Mouse (Mus musculus): ENCODE data around the gene St7. TPM values are rescaled to one million over a fixed set of nuclear protein-coding genes. Genes with fewer than 3 reads are reported as not detected.

The St7 gene
- polyA plus RNA-seq, 1 experiment from 2014 or later, result 19.7 TPM

DNA sequence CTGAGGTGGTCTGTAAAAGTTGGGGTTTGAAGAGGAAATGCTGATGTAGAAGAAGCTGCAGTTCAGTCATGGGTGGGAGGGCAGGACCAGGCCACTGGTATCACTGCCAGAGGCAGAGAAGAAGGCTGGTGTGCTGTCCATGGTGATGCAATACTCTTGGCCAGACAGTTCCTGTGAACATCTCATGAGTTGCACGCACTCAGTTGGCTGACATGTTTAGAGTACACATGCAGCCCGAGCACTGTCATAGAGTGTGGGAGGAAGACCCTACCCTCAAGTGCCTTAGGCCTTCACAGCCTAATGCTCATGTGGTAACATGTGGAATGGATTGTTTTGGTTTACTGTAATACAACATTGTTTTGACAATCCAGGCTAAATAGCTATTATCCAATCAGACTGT, 238.5 kb downstream of the St7 start:
- no peak overlapping the region for H3K4me3 ChIP-seq
- DNase-seq (ENCODE audit: low spot score), result no peak
- no peak overlapping the region for H3K27ac ChIP-seq
- H3K4me1 ChIP-seq, result peaks cover 20% of the 10 kb centered on the region
- H3K36me3 ChIP-seq, result peaks cover 8% of the 10 kb centered on the region; the same call in 1 of the 2 replicates
- 93% methylated on average over 2 of the region's 2 CpGs for WGBS
- no peaks in the 10 kb centered on the region for H3K9me3 ChIP-seq (replicated peaks)
- no peaks in the 10 kb centered on the region for H3K27me3 ChIP-seq (ENCODE audit: low read depth, poor library complexity, severe bottlenecking)

DNA sequence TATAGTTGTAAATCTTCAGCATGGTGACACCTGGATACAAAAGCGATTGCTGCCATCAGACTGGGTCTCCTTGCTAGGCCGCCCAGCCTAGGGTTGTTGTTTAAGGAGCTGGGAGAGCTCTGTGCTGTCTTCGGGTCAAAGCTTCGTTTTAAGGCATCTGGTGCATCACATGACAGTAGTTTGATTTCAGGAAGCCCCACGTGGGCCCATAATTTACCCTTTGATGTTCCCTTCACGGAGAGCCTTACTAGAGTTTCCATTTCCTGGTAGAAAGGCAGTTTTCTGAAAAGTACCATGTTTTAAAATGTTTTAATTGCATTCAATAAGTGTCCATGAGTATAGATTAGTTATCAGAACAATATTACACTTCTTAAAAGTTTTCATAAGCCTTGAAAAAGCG, 239.1 kb downstream of the St7 start:
- DNase-seq (ENCODE audit: low spot score), result no peak
- peaks cover 8% of the 10 kb centered on the region; the same call in 1 of the 2 replicates for H3K36me3 ChIP-seq
- no peaks in the 10 kb centered on the region for H3K27me3 ChIP-seq (ENCODE audit: low read depth, poor library complexity, severe bottlenecking)
- H3K27ac ChIP-seq, result no peak overlapping the region
- no peaks in the 10 kb centered on the region for H3K9me3 ChIP-seq (replicated peaks)
- H3K4me1 ChIP-seq, result peaks cover 16% of the 10 kb centered on the region
- H3K4me3 ChIP-seq, result no peak overlapping the region
- WGBS, result 70% methylated on average over 7 of the region's 7 CpGs

DNA sequence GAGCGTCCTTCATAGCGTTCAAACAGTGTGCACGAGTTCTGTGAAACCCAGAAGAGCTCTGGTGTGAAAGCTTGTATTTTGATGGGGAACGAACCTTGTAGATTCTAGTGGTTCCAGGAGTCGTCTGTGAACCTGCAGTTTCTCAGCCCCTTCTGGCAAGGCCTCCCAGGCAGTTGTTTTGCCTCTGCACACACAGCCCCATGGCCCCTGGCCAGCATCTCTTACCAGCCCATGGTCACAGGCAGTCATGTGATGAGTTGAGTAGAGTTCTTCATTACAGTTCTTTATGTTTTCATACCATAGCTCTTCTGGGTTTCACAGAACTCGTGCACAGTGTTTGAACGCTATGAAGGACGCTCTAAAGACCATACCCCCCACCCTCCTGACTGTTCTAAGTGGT, 240.1 kb downstream of the St7 start:
- peaks cover 8% of the 10 kb centered on the region; the same call in 1 of the 2 replicates for H3K36me3 ChIP-seq
- no peaks in the 10 kb centered on the region for H3K27me3 ChIP-seq (ENCODE audit: low read depth, poor library complexity, severe bottlenecking)
- 92% methylated on average over 8 of the region's 8 CpGs for WGBS
- no peak overlapping the region for H3K27ac ChIP-seq
- no peak for DNase-seq (ENCODE audit: low spot score)
- peaks cover 6% of the 10 kb centered on the region for H3K4me1 ChIP-seq
- no peak overlapping the region for H3K4me3 ChIP-seq
- H3K9me3 ChIP-seq (replicated peaks), result no peaks in the 10 kb centered on the region

DNA sequence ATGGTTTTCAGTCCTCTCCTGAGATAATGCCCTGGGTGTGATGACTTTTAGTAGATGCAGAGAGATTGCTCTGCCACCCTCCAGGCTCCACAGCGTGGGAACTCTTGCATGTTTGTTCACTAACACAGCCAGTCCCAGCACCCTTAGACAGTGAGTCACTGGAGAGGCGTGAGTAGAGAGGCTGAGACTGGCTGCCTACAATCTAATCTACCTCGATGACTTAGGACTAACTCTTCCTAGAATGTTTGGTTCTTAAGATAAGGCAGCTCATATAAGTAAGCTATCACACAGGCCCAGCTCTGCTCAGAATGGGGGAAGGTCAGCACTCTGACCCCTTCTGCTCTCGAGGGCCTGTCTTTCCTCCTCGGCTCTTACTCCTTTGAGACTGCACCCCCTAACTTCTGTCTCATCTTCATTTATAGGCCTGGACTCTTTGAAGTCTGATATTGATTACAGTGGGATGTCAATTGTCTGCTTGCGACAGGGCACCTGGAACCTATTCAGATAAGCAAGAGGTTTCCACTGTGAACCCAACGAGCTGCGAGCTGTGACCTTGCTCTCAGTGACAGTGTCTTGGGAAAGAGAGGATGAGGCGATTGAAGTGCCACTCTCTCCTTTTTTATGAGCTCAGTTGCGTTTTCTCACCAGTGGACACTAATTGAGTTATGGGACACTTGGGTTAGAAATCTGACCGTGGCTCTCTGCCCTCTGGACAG, 246.1 kb downstream of the St7 start:
- DNase-seq (ENCODE audit: low spot score), result no peak
- Histone ChIP-seq H3K36me3 (peaks cover 8% of the 10 kb centered on the region; the same call in 1 of the 2 replicates), H3K4me3 (no peak overlapping the region), H3K27me3 (ENCODE audit: low read depth, poor library complexity, severe bottlenecking) (no peaks in the 10 kb centered on the region), H3K4me1 (peaks cover 5% of the 10 kb centered on the region), H3K9me3 (replicated peaks) (no peaks in the 10 kb centered on the region), H3K27ac (no peak overlapping the region)
- 18% methylated on average over 11 of the region's 11 CpGs for WGBS

DNA sequence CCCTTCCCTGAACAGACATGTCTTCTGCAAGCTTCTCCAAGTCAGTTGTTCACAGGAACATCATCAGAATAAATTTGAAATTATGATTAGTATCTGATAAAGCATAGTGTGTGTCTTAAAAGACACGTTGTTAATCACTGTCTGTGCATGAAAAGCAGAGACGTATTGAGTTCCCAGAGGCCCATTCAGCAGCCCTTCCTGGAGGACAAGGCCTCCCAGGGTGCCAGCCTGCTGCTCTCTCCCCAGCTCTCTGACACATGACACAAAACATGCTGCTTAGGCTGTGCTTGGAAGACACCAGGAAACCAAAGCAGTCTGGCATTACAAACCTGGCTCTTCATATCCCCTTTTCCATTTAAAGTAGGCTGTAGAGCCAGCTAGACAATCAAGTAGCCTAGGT, 249.2 kb downstream of the St7 start:
- no peaks in the 10 kb centered on the region for H3K36me3 ChIP-seq
- H3K4me1 ChIP-seq, result peaks cover 5% of the 10 kb centered on the region
- 47% methylated on average over 2 of the region's 2 CpGs for WGBS
- no peak for DNase-seq (ENCODE audit: low spot score)
- H3K4me3 ChIP-seq, result no peak overlapping the region
- no peak overlapping the region for H3K27ac ChIP-seq
- no peaks in the 10 kb centered on the region for H3K27me3 ChIP-seq (ENCODE audit: low read depth, poor library complexity, severe bottlenecking)
- H3K9me3 ChIP-seq (replicated peaks), result no peaks in the 10 kb centered on the region

DNA sequence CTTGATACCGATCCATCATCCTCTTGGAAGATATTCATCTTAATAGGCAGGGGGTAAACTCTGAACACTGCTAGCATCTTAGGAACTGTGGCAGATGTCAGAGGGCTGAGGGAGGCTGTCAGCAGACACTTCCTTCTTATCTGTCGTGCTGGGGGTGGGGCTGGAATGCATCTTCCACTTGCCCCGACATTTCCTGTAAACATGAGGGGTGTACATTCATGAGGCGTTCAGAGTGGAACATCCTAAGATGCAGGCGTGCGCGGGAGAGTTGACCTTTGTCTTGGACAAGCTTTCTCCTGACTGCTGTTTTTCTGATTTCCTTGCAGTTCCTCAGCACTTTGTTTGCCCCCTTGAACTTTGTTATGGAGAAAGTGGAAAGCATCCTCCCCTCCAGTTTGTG, 249.6 kb downstream of the St7 start:
- no peaks in the 10 kb centered on the region for H3K9me3 ChIP-seq (replicated peaks)
- DNase-seq (ENCODE audit: low spot score), result no peak
- no peak overlapping the region for H3K4me3 ChIP-seq
- no peak overlapping the region for H3K27ac ChIP-seq
- WGBS, result 35% methylated on average over 7 of the region's 7 CpGs
- H3K4me1 ChIP-seq, result peaks cover 5% of the 10 kb centered on the region
- H3K27me3 ChIP-seq (ENCODE audit: low read depth, poor library complexity, severe bottlenecking), result no peaks in the 10 kb centered on the region
- no peaks in the 10 kb centered on the region for H3K36me3 ChIP-seq

DNA sequence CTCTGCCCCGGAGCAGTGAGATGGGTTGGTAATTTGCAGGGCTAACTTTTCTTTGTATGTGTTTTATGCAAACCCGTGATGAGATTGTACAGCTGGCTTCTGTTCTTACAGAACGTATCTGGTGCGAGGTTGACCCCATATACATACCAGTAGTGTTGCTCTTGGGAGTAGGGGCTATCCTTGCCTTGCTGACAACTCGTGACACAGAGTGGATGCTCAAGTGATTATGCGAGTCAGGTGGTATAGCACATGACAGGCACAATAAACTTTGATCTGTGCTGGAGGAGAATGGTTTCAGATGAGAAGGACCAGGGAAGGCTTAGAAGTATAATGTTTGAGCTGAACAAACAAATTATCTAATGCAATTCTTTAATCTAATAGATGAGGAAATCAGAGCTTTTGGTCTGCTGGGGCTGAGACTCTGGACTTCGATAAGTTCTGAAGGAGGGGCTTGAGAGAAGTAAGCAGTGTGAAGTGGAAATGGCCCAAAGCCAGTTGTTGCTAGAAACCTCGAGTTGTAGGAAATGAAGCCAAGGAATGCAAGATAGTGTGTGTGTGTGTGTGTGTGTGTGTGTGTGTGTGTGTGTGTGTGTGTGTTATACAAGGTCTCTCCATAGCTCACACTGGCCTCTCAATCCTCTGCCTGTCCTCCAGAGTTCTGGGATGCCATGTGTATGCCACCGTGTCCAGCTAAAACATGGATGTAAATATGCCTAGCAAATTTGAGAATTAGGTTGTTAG, 251.3 kb downstream of the St7 start:
- no peaks in the 10 kb centered on the region for H3K36me3 ChIP-seq
- no peaks in the 10 kb centered on the region for H3K9me3 ChIP-seq (replicated peaks)
- H3K4me1 ChIP-seq, result peaks cover 5% of the 10 kb centered on the region; the same call in 1 of the 2 replicates
- no peak overlapping the region for H3K27ac ChIP-seq
- 80% methylated on average over 9 of the region's 9 CpGs for WGBS
- H3K27me3 ChIP-seq (ENCODE audit: low read depth, poor library complexity, severe bottlenecking), result no peaks in the 10 kb centered on the region
- DNase-seq (ENCODE audit: low spot score), result no peak
- H3K4me3 ChIP-seq, result no peak overlapping the region

DNA sequence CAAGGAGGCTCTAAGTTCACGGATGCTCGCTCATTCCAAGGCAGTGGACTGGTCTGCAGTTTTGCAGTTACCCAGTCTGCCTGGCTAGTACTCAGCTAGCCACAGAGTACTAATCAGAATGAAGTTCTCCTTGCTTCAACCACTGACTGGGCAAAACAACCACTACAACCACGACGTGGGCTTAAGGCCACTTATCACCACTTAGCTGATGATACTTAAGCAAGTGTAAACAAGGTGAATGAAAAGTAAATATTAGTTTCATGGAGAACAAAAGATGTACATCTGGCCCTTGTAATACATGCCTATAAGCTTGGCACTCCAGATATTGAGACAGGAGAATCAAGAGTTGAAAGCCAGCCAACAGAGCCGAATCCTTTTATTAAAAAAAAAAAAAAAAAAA, 253.7 kb downstream of the St7 start:
- no peak for DNase-seq (ENCODE audit: low spot score)
- Histone ChIP-seq H3K4me1 (peaks cover 2% of the 10 kb centered on the region; the same call in 1 of the 2 replicates), H3K27me3 (ENCODE audit: low read depth, poor library complexity, severe bottlenecking) (no peaks in the 10 kb centered on the region), H3K9me3 (replicated peaks) (no peaks in the 10 kb centered on the region), H3K27ac (no peak overlapping the region), H3K4me3 (no peak overlapping the region), H3K36me3 (no peaks in the 10 kb centered on the region)
- 66% methylated on average over 5 of the region's 5 CpGs for WGBS

DNA sequence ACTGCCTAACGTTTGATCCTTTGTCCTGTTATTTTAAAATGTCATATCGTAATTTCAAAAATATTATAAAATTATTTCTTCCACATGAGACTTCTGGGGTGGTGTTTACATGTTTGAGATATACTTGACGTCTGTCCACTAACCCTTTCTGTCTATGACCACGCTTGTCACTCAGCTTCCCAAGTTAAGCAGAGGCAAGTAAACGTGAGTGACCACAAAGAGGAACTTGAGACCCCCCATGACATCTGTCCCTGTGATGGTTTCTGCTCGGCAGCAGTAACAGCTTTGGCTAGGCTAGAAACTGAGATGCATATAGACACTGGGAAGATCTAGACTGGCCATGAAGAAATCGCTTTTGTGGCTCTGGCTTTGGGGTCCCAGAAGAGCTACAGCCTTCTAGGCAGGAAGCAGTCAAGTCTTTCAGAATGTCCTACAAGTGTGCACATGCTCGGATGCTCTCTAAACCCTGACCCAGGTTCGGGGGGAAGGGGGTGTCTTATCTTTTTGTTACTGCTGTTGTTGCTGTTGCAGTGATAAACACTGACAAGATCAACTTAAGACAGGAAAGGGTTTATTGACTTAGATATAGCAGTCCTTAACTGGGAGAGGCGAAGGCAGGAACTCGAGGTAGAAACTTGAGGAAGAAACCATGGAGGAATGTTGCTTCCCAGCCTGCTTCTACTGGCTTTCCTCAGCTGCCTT, 254.5 kb downstream of the St7 start:
- Histone ChIP-seq H3K27ac (no peak overlapping the region), H3K36me3 (no peaks in the 10 kb centered on the region), H3K27me3 (ENCODE audit: low read depth, poor library complexity, severe bottlenecking) (no peaks in the 10 kb centered on the region), H3K9me3 (replicated peaks) (no peaks in the 10 kb centered on the region), H3K4me1 (no peaks in the 10 kb centered on the region), H3K4me3 (no peak overlapping the region)
- WGBS, result 80% methylated on average over 11 of the region's 11 CpGs
- no peak for DNase-seq (ENCODE audit: low spot score)

DNA sequence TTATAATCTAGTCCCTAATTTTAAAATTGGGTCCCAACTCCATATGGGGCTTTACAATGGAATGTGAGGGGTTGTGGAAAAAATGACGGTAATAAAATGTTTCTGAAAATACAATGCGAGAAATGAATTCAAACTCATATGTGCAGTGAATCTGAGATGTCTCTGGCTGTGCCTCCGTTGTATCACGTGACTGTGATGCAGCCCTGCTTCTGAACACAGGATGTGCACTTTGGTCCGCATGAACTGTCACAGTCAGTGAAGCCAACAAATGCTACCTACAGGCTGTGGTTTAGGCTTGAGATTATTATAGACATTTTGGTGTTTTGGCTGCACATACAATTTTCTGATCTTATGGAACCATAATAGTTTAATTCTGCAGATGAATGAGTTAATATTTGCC, 256.4 kb downstream of the St7 start:
- Histone ChIP-seq H3K4me3 (no peak overlapping the region), H3K9me3 (replicated peaks) (no peaks in the 10 kb centered on the region), H3K4me1 (no peaks in the 10 kb centered on the region), H3K27me3 (ENCODE audit: low read depth, poor library complexity, severe bottlenecking) (no peaks in the 10 kb centered on the region), H3K36me3 (no peaks in the 10 kb centered on the region), H3K27ac (no peak overlapping the region)
- no peak for DNase-seq (ENCODE audit: low spot score)
- WGBS, result 92% methylated on average over 5 of the region's 5 CpGs

DNA sequence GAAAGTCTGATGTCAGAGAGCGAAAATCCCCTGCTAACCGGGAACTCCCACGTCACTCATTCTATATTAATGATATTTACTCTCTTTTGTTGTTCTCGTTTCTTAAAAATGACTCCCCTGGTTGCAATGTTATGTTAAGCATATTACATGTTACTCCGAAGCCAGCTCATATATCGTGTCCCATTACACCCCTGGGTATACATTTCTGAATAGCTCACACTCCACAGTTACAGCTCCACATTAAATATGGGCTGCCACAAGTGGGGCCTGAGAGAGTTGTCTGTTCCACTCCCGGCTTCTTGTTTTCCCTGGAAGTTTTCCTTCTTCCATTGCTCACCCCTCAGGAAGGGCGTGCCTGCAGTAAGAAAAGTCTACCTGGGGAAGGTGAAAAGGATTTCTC, 259.0 kb downstream of the St7 start:
- WGBS, result 90% methylated on average over 8 of the region's 8 CpGs
- no peak overlapping the region for H3K4me3 ChIP-seq
- H3K4me1 ChIP-seq, result no peaks in the 10 kb centered on the region
- H3K36me3 ChIP-seq, result no peaks in the 10 kb centered on the region
- DNase-seq (ENCODE audit: low spot score), result no peak
- no peak overlapping the region for H3K27ac ChIP-seq
- H3K27me3 ChIP-seq (ENCODE audit: low read depth, poor library complexity, severe bottlenecking), result no peaks in the 10 kb centered on the region
- H3K9me3 ChIP-seq (replicated peaks), result no peaks in the 10 kb centered on the region

DNA sequence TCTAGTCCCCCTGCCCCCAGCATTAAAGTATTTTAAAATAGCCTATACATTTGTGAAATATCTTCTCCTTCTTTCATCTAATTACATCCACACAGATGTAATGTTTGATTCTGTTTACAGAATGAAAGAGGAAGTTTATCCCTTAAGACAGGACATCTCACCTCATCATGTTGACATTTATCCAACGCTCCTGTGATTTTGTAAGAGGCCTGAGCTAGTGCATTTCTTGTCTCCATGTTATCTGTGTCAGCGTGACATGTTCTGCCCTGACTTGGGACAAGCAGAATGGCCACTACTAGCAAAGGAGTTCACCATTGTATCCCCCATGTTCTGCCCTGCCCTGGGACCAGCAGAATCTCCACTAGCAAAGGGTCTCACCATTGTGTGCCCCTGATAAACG, 270.7 kb downstream of the St7 start:
- H3K36me3 ChIP-seq, result no peaks in the 10 kb centered on the region
- no peak for DNase-seq (ENCODE audit: low spot score)
- H3K4me3 ChIP-seq, result no peak overlapping the region
- 94% methylated on average over 3 of the region's 3 CpGs for WGBS
- no peak overlapping the region for H3K27ac ChIP-seq
- no peaks in the 10 kb centered on the region for H3K9me3 ChIP-seq (replicated peaks)
- no peaks in the 10 kb centered on the region for H3K27me3 ChIP-seq (ENCODE audit: low read depth, poor library complexity, severe bottlenecking)
- peaks cover 2% of the 10 kb centered on the region; the same call in 1 of the 2 replicates for H3K4me1 ChIP-seq
